Mouse (Mus musculus) neural tube, embryonic 15.5 days (tissue): ENCODE results near the gene Fgfr2. TPM values are rescaled to one million over a fixed set of nuclear protein-coding genes. Genes with fewer than 3 reads are reported as not detected.

Experiments used
- ATAC-seq: fragments of 200-750 bp; cut with Nextera tagmentation; 2 replicates; pipeline ENCODE4 v1.8.0; 2017; ENCODE audit warnings: mild to moderate bottlenecking, moderate TSS enrichment, moderate library complexity; ENCODE audit not compliant: low FRiP score
- H3K27ac ChIP-seq: fragments of 300-500 bp; sonication (generic); replicated peaks from 2 replicates; pipeline ENCODE4 v1.5.1; 2015; ENCODE audit warnings: mild to moderate bottlenecking, inconsistent platforms
- H3K27me3 ChIP-seq: fragments of 300-500 bp; sonication (generic); replicated peaks from 2 replicates; pipeline ENCODE4 v1.6.1; 2015; ENCODE audit warnings: inconsistent platforms
- H3K36me3 ChIP-seq: fragments of 300-500 bp; sonication (generic); 2 replicates; pipeline ENCODE4 v1.6.1; 2015; ENCODE audit warnings: inconsistent platforms
- H3K4me1 ChIP-seq: fragments of 300-500 bp; sonication (generic); 2 replicates; pipeline ENCODE4 v1.6.1; 2015; ENCODE audit warnings: inconsistent platforms
- H3K4me2 ChIP-seq: fragments of 300-500 bp; sonication (generic); 2 replicates; pipeline ENCODE4 v1.6.1; 2015; ENCODE audit warnings: inconsistent platforms, mild to moderate bottlenecking, moderate library complexity
- H3K4me3 ChIP-seq: fragments of 300-500 bp; sonication (generic); replicated peaks from 2 replicates; pipeline ENCODE4 v1.5.1; 2015; ENCODE audit warnings: mild to moderate bottlenecking, inconsistent platforms
- H3K9ac ChIP-seq: fragments of 300-500 bp; sonication (generic); replicated peaks from 2 replicates; pipeline ENCODE4 v1.6.1; 2015; ENCODE audit warnings: mild to moderate bottlenecking, inconsistent platforms
- H3K9me3 ChIP-seq: fragments of 300-500 bp; sonication (generic); replicated peaks from 2 replicates; pipeline ENCODE4 v1.6.1; 2016; ENCODE audit warnings: inconsistent platforms
- WGBS: fragments of 180-500 bp; shearing (Covaris S2); methylation state at CpG from one replicate; pipeline ENCODE4 v1.1.7; 2015; ENCODE audit warnings: mixed read lengths; 5-methylcytosine and 5-hydroxymethylcytosine counted together
- polyA plus RNA-seq: library from polyadenylated mRNA; unstranded; fragments of >200 nt; fragmentation: Nextera tagmentation; extraction: Ambion mirVana; gene quantifications from 2 replicates; pipeline ENCODE4 v1.2.1, GENCODE M21; 2015

The Fgfr2 gene
- polyA plus RNA-seq, 1 experiment from 2014 or later, result 21.2 TPM

DNA sequence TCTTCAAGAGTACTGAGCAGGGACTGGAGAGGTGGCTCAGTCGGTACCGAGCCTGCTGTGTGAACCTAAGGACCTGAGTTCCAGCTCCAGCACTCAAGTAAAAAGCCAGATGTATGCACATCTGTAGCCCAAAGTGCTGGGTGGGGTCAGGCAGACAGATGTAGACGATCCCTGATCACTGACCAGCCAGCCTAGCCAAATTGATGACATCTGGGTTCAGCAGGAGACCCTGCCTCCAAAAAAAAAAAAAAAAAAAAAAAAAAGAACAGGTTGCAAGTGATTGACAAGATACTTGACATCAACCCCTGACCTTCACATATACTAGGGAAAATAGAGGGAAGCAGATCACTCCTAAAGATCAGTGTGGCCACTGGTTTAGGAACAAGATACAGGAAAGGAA, 2334.2 kb downstream of the Fgfr2 start:
- WGBS, result 88% methylated on average over 3 of the region's 3 CpGs

DNA sequence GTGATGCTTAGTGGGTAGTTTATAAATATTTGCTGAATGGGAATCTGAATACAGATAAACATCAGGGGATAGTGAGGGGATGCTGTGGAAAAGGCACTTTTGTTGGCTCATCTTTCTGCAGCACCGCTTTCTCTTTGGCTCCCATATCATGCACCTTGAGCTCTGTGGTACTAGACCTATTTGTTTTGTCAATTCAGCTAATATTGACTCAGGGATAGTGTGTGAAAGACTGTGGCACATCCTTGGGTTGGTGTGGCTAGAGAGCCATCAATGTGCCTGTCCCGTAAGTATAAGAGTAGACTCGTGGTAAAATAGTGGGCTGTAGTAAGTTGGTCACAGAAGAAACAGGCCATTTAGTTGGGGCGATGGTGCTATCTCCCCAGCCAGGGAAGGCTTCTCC, 2335.6 kb downstream of the Fgfr2 start:
- 0 out of 2 replicates have a peak, but pooled peaks cover 3% of the 10 kb centered on the region for H3K4me1 ChIP-seq
- H3K9ac ChIP-seq, result no peak overlapping the region
- no peak for ATAC-seq
- no peaks in the 10 kb centered on the region for H3K36me3 ChIP-seq
- H3K27me3 ChIP-seq, result no peaks in the 10 kb centered on the region
- no peaks in the 10 kb centered on the region for H3K9me3 ChIP-seq
- no peak overlapping the region for H3K27ac ChIP-seq
- WGBS, result 95% methylated on average over 4 of the region's 4 CpGs
- H3K4me2 ChIP-seq, result no peak overlapping the region
- H3K4me3 ChIP-seq, result no peak overlapping the region

More for the DNA sequence above, 2334.2 kb downstream of the Fgfr2 start:
- no peak overlapping the region for H3K9ac ChIP-seq
- H3K27me3 ChIP-seq, result no peaks in the 10 kb centered on the region
- no peak for ATAC-seq
- no peak overlapping the region for H3K27ac ChIP-seq
- no peak overlapping the region for H3K4me3 ChIP-seq
- 0 out of 2 replicates have a peak, but pooled peaks cover 3% of the 10 kb centered on the region for H3K4me1 ChIP-seq
- no peaks in the 10 kb centered on the region for H3K36me3 ChIP-seq
- H3K4me2 ChIP-seq, result no peak overlapping the region
- no peaks in the 10 kb centered on the region for H3K9me3 ChIP-seq

DNA sequence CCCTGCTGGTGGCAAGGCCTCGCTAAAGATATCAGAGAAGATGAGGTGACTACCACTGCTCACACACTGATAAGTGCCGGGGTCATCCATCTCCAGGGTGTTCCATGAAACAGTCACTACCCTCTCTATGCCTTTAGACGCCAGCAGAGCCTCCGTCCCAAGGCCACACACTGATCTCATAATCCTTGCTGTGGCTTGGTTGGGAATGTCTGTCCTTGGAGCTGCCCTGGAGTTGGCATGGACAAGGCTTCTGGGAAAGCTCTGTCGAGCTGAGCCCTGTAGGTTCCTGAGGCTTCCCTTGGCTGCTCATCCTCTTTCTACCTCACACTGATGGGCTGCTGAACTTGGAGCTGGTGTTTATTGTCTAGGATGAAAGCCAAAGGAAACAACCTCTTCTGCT, 2336.4 kb downstream of the Fgfr2 start:
- H3K27ac ChIP-seq, result no peak overlapping the region
- ATAC-seq, result no peak
- no peaks in the 10 kb centered on the region for H3K9me3 ChIP-seq
- WGBS, result 88% methylated on average over 5 of the region's 5 CpGs
- no peaks in the 10 kb centered on the region for H3K27me3 ChIP-seq
- H3K9ac ChIP-seq, result no peak overlapping the region
- no peaks in the 10 kb centered on the region for H3K36me3 ChIP-seq
- H3K4me2 ChIP-seq, result no peak overlapping the region
- H3K4me3 ChIP-seq, result no peak overlapping the region
- 0 out of 2 replicates have a peak, but pooled peaks cover 3% of the 10 kb centered on the region for H3K4me1 ChIP-seq

DNA sequence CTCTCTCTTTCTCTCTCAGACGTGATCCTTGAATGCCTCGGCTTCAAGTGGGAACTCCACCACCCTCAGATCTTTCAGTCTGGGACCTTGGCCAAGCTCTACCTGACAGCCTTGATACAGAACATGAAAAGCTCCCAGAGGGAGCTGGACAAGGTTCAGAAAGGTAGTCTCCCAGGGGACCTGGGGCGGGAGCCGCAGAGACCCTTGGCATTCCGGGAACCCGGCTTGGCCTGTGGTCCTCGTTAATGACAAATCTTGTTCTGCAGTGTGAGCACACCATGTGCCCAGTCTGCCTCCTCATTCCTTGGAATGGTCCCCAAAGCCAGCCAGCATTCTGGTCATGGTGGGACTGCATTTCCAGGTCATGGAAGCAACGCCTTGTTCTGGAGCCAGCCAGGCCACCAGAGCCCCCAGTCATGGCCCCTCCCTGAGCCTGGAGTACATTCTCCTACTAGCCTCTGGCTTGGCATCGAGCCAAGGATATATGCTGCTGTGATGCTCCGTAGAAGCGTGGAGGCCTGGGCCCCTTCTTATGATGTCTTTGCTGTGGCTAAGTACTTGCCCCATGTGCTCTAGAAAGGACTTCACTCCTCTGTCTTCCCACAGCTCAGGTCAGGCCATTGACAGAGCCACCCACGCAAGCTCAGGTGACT, 2337.1 kb downstream of the Fgfr2 start:
- Histone ChIP-seq H3K4me1 (0 out of 2 replicates have a peak, but pooled peaks cover 3% of the 10 kb centered on the region), H3K9me3 (no peaks in the 10 kb centered on the region), H3K36me3 (no peaks in the 10 kb centered on the region), H3K27me3 (no peaks in the 10 kb centered on the region), H3K9ac (no peak overlapping the region), H3K27ac (no peak overlapping the region), H3K4me2 (no peak overlapping the region), H3K4me3 (no peak overlapping the region)
- 81% methylated on average over 12 of the region's 12 CpGs for WGBS
- ATAC-seq, result no peak

DNA sequence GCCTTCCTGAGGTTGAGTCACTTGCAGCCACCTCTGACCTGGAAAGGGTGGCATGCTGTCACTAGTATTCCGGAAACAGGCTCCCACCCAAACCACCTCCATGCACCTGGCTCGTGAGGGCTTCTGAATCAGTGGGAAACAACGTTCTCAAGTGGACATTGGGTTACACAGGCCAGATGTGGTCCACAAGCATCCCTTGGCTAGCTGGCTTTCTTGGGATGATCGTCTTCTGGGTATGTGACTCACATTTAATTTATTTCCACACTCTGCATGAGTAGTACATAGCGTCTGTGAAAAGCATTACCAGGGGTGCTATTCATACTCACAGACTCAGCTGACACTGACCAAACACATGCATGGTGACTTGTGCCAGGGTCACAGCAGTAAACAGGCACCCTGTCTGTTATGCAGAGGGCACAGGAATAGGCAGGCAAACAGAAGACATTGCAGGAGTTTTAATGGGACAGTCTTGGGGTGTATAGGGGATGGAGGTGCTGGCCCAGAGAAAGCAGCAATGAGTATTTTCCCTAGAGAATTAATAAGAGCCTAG, 2340.6 kb downstream of the Fgfr2 start:
- 0 out of 2 replicates have a peak, but pooled peaks cover 3% of the 10 kb centered on the region for H3K4me1 ChIP-seq
- no peak for ATAC-seq
- no peak overlapping the region for H3K27ac ChIP-seq
- H3K4me3 ChIP-seq, result no peak overlapping the region
- H3K27me3 ChIP-seq, result no peaks in the 10 kb centered on the region
- no peak overlapping the region for H3K9ac ChIP-seq
- no peaks in the 10 kb centered on the region for H3K36me3 ChIP-seq
- 82% methylated on average over 5 of the region's 5 CpGs for WGBS
- H3K9me3 ChIP-seq, result no peaks in the 10 kb centered on the region
- H3K4me2 ChIP-seq, result no peak overlapping the region

DNA sequence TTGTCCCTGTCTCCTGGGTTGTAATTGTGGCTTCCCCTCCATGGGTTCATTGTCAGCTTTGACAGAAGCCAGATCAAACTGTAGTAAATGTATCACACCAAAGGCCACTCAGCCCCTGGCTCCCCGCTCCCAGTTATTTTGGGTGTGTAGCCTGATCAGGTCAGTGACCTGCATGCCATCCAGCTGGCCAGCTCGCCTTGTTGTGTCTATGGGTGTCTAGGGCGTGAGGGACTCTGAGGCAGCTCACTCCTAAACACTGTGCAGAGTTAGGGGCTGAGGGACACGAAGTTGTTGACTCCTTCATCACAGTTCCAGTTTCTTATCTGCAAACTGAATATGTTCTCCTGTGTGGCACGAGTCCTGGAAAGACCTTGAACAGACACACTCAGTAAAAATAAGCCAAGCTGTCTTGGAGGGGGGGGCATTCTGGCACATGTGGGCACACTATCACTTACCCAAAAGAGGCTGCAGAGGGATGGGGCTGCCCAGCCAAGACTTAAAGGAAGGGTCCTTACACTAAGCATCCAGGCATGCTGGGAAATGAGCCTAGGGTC, 2342.2 kb downstream of the Fgfr2 start:
- WGBS, result 78% methylated on average over 5 of the region's 5 CpGs
- Histone ChIP-seq H3K27ac (no peak overlapping the region), H3K27me3 (no peaks in the 10 kb centered on the region), H3K9ac (no peak overlapping the region), H3K9me3 (no peaks in the 10 kb centered on the region), H3K4me1 (no peaks in the 10 kb centered on the region), H3K4me3 (no peak overlapping the region), H3K36me3 (no peaks in the 10 kb centered on the region), H3K4me2 (no peak overlapping the region)
- ATAC-seq, result no peak

DNA sequence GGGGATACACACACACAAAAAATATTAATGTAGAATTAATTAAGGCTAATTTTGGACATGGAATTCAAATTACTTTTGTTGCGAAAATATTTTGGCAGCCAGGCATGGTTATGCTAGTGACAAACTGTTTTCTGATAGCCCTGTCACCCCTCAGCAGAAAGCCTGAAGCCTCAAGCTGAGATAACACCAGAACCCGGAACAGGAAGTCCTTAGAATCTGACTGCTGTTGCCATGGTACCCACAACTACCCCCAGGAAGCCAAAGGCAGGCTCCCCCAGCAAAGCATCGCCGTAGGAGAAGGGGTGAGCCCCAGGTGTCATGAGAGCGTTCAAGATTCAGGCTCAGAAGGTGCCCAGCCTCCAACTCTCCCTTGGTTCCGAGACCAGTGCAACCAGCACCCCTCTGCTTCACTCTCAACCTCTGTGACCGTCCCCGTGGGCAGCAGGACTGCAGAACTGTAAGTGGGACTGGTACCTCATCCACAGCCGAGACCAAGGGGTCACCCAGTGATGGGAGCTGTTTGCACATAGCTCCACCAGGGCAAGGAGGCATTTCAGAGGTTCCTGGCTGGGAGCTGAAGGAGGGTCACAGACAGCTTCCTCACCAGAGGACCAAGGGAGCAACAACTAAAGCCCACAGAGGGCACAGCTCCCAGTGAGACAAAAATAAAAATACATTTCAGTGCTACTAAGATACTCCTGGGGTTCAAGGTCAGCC, 2349.1 kb downstream of the Fgfr2 start, which contains the start of gene Btbd16:
Btbd16 (plus strand) TSS at position 156 of the 717 bp plus-strand sequence.
- Histone ChIP-seq H3K36me3 (no peaks in the 10 kb centered on the region), H3K27me3 (no peaks in the 10 kb centered on the region), H3K4me1 (no peaks in the 10 kb centered on the region), H3K4me2 (no peak within 1 kb of the TSS), H3K9me3 (no peaks in the 10 kb centered on the region), H3K9ac (no peak within 1 kb of the TSS), H3K4me3 (no peak within 1 kb of the TSS), H3K27ac (no peak within 1 kb of the TSS)
- no peak for ATAC-seq
- WGBS, result 58% methylated on average over 9 of the region's 9 CpGs

DNA sequence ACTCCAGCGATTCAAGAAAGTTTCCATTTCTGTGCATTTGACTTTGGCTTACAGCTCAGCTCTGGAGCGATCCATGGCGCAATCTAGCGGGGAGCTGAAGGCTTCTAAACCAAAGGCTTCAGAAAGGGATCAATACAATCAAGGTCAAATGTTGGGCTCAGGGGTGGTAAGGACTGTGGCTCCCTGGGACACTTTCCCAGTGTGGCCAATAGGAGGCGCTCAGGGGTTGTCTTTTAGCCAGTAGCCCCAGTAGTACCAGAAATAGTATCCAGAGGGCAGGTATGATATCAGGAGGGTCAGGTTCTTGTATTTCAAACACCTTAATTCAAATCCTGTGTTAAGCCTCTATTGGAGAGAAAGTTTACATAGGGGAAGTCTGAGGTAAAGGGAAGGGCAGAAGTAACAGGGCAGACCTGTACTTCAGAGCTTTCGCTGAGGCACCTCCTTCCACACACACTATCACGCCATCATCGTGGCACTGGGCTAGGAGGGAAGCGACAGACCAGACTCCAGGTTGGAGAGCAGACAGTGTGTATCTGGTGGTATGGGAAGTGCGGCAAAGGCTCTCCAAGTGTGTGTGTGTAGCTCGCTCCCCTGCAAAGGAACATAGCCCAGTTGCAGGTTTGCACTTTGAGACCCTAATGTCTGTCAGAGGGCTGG, 2349.8 kb downstream of the Fgfr2 start:
- Histone ChIP-seq H3K4me3 (no peak overlapping the region), H3K27ac (no peak overlapping the region), H3K36me3 (no peaks in the 10 kb centered on the region), H3K27me3 (no peaks in the 10 kb centered on the region), H3K9me3 (no peaks in the 10 kb centered on the region), H3K4me1 (no peaks in the 10 kb centered on the region), H3K9ac (no peak overlapping the region), H3K4me2 (no peak overlapping the region)
- 76% methylated on average over 11 of the region's 11 CpGs for WGBS
- no peak for ATAC-seq

DNA sequence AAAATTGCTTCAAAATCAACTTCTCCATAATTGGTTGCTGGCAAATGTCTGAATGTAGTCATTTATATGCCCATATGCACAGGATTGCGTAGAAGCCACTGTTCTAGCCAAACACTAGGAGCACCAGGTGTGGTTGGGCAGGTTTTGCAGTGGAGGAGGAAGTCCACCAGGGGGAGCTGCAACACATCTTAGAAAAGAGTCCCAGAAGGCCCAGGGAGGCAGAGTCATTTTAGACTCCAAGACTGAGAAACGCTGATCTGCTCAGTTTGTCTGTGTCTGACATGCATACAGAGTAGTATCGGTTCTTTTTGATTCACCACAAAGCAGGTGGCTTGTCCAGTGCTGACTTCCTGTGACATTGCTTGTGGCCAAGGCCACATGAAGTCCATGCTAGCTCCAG, 2352.4 kb downstream of the Fgfr2 start:
- Histone ChIP-seq H3K36me3 (peaks cover 10% of the 10 kb centered on the region), H3K9me3 (no peaks in the 10 kb centered on the region), H3K27me3 (no peaks in the 10 kb centered on the region), H3K4me1 (no peaks in the 10 kb centered on the region), H3K9ac (no peak overlapping the region), H3K4me3 (no peak overlapping the region), H3K27ac (no peak overlapping the region), H3K4me2 (no peak overlapping the region)
- ATAC-seq, result peak; percentile 50; the same call in 1 of the 2 replicates
- 23% methylated on average over 3 of the region's 3 CpGs for WGBS

DNA sequence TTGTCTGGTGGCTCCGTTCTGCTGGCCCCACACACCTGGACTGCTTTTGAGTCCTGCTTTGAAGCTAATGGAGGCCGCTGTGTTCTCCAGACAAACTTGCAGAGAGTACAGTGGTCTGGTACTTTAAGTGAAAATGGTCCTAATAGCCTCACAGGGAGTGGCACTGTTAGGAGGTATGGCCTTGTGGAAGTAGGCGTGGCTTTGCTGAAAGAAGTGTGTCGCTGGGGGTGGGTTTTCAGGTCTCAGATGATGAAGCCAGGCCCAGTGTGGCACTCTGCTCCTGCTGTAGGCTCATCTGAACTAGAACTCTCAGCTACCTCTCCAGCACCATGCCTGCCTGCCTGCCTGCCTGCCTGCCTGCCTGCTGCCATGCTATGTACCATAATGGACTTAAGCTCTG, 2355.0 kb downstream of the Fgfr2 start:
- H3K4me3 ChIP-seq, result no peak overlapping the region
- no peaks in the 10 kb centered on the region for H3K27me3 ChIP-seq
- H3K36me3 ChIP-seq, result peaks cover 30% of the 10 kb centered on the region
- H3K27ac ChIP-seq, result no peak overlapping the region
- H3K4me2 ChIP-seq, result no peak overlapping the region
- H3K9ac ChIP-seq, result no peak overlapping the region
- ATAC-seq, result no peak
- WGBS, result 89% methylated on average over 4 of the region's 4 CpGs
- no peaks in the 10 kb centered on the region for H3K4me1 ChIP-seq
- no peaks in the 10 kb centered on the region for H3K9me3 ChIP-seq

DNA sequence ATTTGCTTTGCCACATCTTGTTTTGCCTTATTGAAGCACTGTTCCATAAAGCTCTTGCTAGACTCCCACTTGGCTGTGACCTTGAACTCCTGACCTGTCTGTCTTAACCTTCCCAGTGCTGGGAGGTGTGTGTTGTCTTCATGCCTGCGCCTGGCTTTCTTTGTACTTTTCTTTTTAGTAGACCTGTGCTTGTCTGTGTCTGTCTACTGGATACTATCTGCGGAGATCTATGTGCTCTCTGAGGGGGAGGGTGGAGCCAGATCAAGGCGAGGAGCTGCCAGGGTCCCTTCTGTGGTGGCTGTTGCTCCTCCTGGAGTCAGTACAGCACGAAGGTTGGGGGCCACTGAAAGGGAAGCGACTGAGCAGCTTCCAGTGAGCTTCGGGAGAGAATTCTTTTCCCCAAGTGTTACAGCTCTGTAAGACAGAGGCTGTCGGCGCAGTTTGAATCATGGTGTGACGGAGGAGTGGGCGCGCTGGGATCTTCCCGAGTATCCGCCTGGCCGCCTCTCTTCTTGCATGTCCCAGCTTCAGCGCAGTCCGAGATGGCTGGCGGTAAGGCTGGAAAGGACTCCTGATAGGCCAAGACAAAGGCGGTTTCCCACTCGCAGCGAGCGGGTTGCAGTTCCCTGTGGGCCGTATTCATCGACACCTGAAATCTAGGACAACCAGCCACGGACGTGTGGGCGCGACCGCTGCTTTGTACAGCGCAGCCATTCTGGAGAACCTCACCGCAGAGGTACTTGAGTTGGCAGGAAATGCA, 2356.6 kb downstream of the Fgfr2 start:
- H3K27ac ChIP-seq, result no peak overlapping the region
- peaks cover 3% of the 10 kb centered on the region; the same call in 1 of the 2 replicates for H3K4me1 ChIP-seq
- 76% methylated on average over 30 of the region's 30 CpGs for WGBS
- H3K9me3 ChIP-seq, result no peaks in the 10 kb centered on the region
- H3K4me3 ChIP-seq, result no peak overlapping the region
- no peak overlapping the region for H3K9ac ChIP-seq
- no peak overlapping the region for H3K4me2 ChIP-seq
- no peak for ATAC-seq
- H3K27me3 ChIP-seq, result no peaks in the 10 kb centered on the region
- H3K36me3 ChIP-seq, result peaks cover 30% of the 10 kb centered on the region
